Mouse (Mus musculus) midbrain, embryonic 15.5 days (tissue): Measurements from ENCODE around the gene Prpf19. TPM values are rescaled to one million over a fixed set of nuclear protein-coding genes. Genes with fewer than 3 reads are reported as not detected.

Source experiments
- ATAC-seq: fragments of 200-750 bp; cut with Nextera tagmentation; replicated peaks from 2 replicates; pipeline ENCODE4 v1.8.0; 2017; ENCODE audit warnings: moderate TSS enrichment
- H3K27ac ChIP-seq: fragments of 300-500 bp; sonication (generic); 2 replicates; pipeline ENCODE4 v1.5.1; 2015; ENCODE audit warnings: mild to moderate bottlenecking, inconsistent platforms
- H3K27me3 ChIP-seq: fragments of 300-500 bp; sonication (generic); replicated peaks from 2 replicates; pipeline ENCODE4 v1.6.1; 2015; ENCODE audit warnings: inconsistent platforms
- H3K36me3 ChIP-seq: fragments of 300-500 bp; sonication (generic); replicated peaks from 2 replicates; pipeline ENCODE4 v1.6.1; 2015; ENCODE audit warnings: inconsistent platforms
- H3K4me1 ChIP-seq: fragments of 300-500 bp; sonication (generic); 2 replicates; pipeline ENCODE4 v1.6.1; 2015; ENCODE audit warnings: inconsistent platforms
- H3K4me2 ChIP-seq: fragments of 300-500 bp; sonication (generic); 2 replicates; pipeline ENCODE4 v1.6.1; 2015; ENCODE audit warnings: inconsistent platforms, mild to moderate bottlenecking, moderate library complexity
- H3K4me3 ChIP-seq: fragments of 300-500 bp; sonication (generic); 2 replicates; pipeline ENCODE4 v1.5.1; 2015; ENCODE audit warnings: mild to moderate bottlenecking, inconsistent platforms
- H3K9ac ChIP-seq: fragments of 300-500 bp; sonication (generic); 2 replicates; pipeline ENCODE4 v1.6.1; 2015; ENCODE audit warnings: mild to moderate bottlenecking, inconsistent platforms
- H3K9me3 ChIP-seq: fragments of 300-500 bp; sonication (generic); 2 replicates; pipeline ENCODE4 v1.6.1; 2016; ENCODE audit warnings: inconsistent platforms
- WGBS: fragments of 180-500 bp; shearing (Covaris S2); methylation state at CpG from one replicate; pipeline ENCODE4 v1.1.7; 2015; ENCODE audit warnings: mixed read lengths; 5-methylcytosine and 5-hydroxymethylcytosine counted together
- polyA plus RNA-seq: library from polyadenylated mRNA; unstranded; fragments of >200 nt; fragmentation: Nextera tagmentation; extraction: Ambion mirVana; gene quantifications from 2 replicates; pipeline ENCODE4 v1.2.1, GENCODE M21; 2015

The Prpf19 gene
- polyA plus RNA-seq, 1 experiment from 2014 or later, result 47.5 TPM

DNA sequence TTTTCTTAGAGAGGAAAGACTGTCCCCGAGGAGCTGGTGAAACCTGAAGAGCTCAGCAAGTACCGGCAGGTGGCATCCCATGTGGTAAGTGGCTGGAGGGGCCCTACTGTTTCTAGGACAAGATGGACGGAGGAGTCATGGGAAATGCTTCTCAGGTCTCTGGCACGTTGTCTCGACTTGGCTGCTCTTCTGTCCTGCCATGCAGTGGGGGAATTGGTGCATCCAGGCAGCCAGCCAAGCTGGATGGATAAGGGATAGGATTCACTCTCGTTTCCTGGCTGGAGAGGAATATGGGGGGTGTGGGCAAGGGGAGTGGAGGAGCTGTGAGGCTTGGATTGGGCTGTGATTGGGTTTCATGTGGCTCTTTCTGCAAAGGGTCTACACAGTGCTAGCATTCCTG lies 5.3 kb downstream of the Prpf19 start:
- H3K27me3 ChIP-seq, result no peaks in the 10 kb centered on the region
- ATAC-seq, result no peak
- no peak overlapping the region for H3K27ac ChIP-seq
- H3K36me3 ChIP-seq, result peaks cover 56% of the 10 kb centered on the region
- peaks cover 18% of the 10 kb centered on the region for H3K4me1 ChIP-seq
- no peak overlapping the region for H3K4me3 ChIP-seq
- H3K4me2 ChIP-seq, result no peak overlapping the region
- no peaks in the 10 kb centered on the region for H3K9me3 ChIP-seq
- 85% methylated on average over 6 of the region's 6 CpGs for WGBS
- no peak overlapping the region for H3K9ac ChIP-seq

GRCm38 (mm10) chr19:10901046-10901445 lies 6.0 kb downstream of the Prpf19 start:
- no peak for ATAC-seq
- Histone ChIP-seq H3K27ac (no peak overlapping the region), H3K9ac (no peak overlapping the region), H3K4me2 (no peak overlapping the region), H3K4me1 (peaks cover 15% of the 10 kb centered on the region), H3K27me3 (no peaks in the 10 kb centered on the region), H3K4me3 (no peak overlapping the region), H3K36me3 (peaks cover 56% of the 10 kb centered on the region), H3K9me3 (no peaks in the 10 kb centered on the region)
- 96% methylated on average over 5 of the region's 5 CpGs for WGBS

DNA sequence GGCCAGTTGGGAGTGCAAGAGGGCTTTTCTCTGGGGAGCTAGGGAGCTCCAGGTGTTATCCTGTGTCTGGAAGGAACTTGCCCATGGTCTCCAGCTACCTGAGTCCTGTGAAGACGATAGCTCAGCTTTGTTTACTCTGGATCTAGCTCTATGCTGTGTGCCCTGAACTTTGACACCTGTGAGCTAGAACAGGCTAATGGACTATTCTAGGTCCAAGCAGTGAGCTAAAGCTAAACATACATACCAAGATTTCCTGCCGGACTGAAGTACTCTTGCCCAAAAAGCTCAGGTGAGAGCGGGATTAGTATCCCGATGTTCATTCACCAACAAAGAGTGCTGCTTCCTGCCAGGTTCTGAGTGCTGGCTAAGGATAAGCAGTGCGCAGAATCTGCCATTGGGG lies 9.5 kb downstream of the Prpf19 start:
- no peaks in the 10 kb centered on the region for H3K4me1 ChIP-seq
- H3K4me2 ChIP-seq, result no peak overlapping the region
- no peak for ATAC-seq
- no peaks in the 10 kb centered on the region for H3K9me3 ChIP-seq
- no peak overlapping the region for H3K9ac ChIP-seq
- H3K27me3 ChIP-seq, result no peaks in the 10 kb centered on the region
- no peak overlapping the region for H3K27ac ChIP-seq
- WGBS, result 90% methylated on average over 5 of the region's 5 CpGs
- no peak overlapping the region for H3K4me3 ChIP-seq
- peaks cover 53% of the 10 kb centered on the region for H3K36me3 ChIP-seq

GRCm38 (mm10) chr19:10904927-10905727 lies 10.1 kb downstream of the Prpf19 start:
- Histone ChIP-seq H3K4me2 (no peak overlapping the region), H3K4me1 (no peaks in the 10 kb centered on the region), H3K9ac (no peak overlapping the region), H3K36me3 (peaks cover 47% of the 10 kb centered on the region), H3K27me3 (no peaks in the 10 kb centered on the region), H3K4me3 (no peak overlapping the region), H3K9me3 (no peaks in the 10 kb centered on the region), H3K27ac (0 out of 2 replicates have a peak overlapping the region, but pooled peaks have one; percentile 31)
- WGBS, result 61% methylated on average over 7 of the region's 7 CpGs
- ATAC-seq, result no peak

DNA sequence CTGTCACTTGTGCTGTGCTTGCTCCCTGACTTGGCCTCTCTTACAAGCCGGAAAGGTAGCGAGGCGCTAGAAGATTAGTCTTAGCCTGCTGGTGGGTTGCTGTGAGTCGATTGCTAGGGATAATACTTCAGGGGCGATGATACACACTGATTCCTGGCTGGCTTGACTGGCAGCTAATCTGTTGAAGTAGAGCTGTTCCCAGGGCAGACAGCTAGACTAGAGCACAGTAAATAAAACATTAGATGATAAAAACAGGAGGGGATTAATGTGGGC lies 10.6 kb downstream of the Prpf19 start:
- ATAC-seq, result no peak
- Histone ChIP-seq H3K27me3 (no peaks in the 10 kb centered on the region), H3K27ac (0 out of 2 replicates have a peak overlapping the region, but pooled peaks have one; percentile 31), H3K4me1 (no peaks in the 10 kb centered on the region), H3K9ac (no peak overlapping the region), H3K36me3 (peaks cover 41% of the 10 kb centered on the region), H3K4me2 (no peak overlapping the region), H3K4me3 (no peak overlapping the region), H3K9me3 (no peaks in the 10 kb centered on the region)
- 76% methylated on average over 5 of the region's 5 CpGs for WGBS

- Histone ChIP-seq H3K9me3 (no peaks in the 10 kb centered on the region), H3K4me1 (no peaks in the 10 kb centered on the region), H3K4me3 (no peak overlapping the region), H3K36me3 (peaks cover 20% of the 10 kb centered on the region; the same call in 1 of the 2 replicates), H3K4me2 (no peak overlapping the region), H3K27ac (no peak overlapping the region), H3K27me3 (no peaks in the 10 kb centered on the region), H3K9ac (no peak overlapping the region)
- peak; percentile 40; the same call in 1 of the 2 replicates for ATAC-seq
- 66% methylated on average over 3 of the region's 3 CpGs for WGBS
Observed at GRCm38 (mm10) chr19:10907891-10908290, 12.9 kb downstream of the Prpf19 start.

DNA sequence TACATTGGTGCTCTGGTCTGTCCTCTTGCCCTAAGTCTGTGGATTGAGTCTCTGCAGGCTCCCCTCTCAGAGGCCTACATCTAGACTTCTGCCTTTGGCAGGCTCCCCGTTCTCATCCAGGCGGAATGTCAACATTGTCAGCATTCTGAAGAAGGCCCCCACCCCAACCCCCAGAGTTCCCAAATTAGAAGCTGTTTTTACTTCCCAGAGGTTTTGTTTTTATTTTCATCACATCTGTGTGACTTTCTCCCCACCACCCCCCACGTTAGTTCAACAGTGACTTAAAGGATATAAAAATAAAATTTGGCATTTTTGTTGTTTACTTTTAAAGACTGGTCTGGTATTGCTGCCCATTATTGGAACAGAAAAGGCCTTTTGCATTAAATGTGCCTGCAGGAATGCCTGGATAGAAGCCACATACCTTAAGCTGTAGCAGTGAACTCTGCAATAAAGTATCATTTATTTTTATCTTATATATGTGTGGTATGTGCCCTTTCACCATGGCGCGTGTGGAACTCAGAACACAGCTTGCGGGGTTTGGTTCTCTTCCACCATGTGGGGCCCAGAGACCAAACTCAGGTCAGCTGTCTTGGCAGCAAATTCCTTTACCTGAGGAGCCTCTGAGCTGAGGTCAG lies 14.2 kb downstream of the Prpf19 start:
- H3K36me3 ChIP-seq, result peaks cover 7% of the 10 kb centered on the region; the same call in 1 of the 2 replicates
- no peaks in the 10 kb centered on the region for H3K4me1 ChIP-seq
- WGBS, result 89% methylated on average over 6 of the region's 6 CpGs
- ATAC-seq, result no peak
- no peaks in the 10 kb centered on the region for H3K9me3 ChIP-seq
- H3K4me2 ChIP-seq, result no peak overlapping the region
- no peak overlapping the region for H3K4me3 ChIP-seq
- H3K27ac ChIP-seq, result 0 out of 2 replicates have a peak overlapping the region, but pooled peaks have one; percentile 10
- H3K9ac ChIP-seq, result no peak overlapping the region
- H3K27me3 ChIP-seq, result no peaks in the 10 kb centered on the region

DNA sequence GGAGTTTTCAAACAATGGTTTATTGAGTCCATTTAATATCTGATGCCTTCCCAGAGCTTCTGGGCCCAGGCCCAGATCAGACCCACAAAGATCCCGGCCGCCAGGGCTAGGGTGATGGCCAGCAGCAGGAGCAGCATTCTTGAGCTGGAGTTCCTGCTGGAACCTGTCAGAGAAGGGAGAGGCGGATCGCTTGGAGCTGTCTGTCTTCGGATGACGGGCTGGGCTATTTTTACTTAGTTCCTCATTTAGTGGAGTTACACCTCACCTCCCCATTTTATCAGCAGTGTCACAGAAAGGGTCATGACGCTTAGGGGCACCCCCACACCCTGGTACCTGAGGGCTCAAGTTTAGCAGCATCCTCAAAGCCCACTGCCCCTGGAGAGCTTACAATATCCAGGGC lies 19.3 kb downstream of the Prpf19 start:
- no peaks in the 10 kb centered on the region for H3K9me3 ChIP-seq
- H3K4me1 ChIP-seq, result peaks cover 6% of the 10 kb centered on the region; the same call in 1 of the 2 replicates
- ATAC-seq, result no peak
- no peak overlapping the region for H3K4me2 ChIP-seq
- H3K27ac ChIP-seq, result no peak overlapping the region
- H3K4me3 ChIP-seq, result no peak overlapping the region
- no peaks in the 10 kb centered on the region for H3K27me3 ChIP-seq
- H3K36me3 ChIP-seq, result no peaks in the 10 kb centered on the region
- 83% methylated on average over 7 of the region's 7 CpGs for WGBS
- H3K9ac ChIP-seq, result no peak overlapping the region

GRCm38 (mm10) chr19:10914870-10915269 lies 19.8 kb downstream of the Prpf19 start:
- Histone ChIP-seq H3K36me3 (no peaks in the 10 kb centered on the region), H3K9ac (no peak overlapping the region), H3K27ac (no peak overlapping the region), H3K4me2 (no peak overlapping the region), H3K4me3 (no peak overlapping the region), H3K27me3 (no peaks in the 10 kb centered on the region), H3K4me1 (peaks cover 6% of the 10 kb centered on the region; the same call in 1 of the 2 replicates), H3K9me3 (no peaks in the 10 kb centered on the region)
- no peak for ATAC-seq
- WGBS, result 87% methylated on average over 2 of the region's 2 CpGs

DNA sequence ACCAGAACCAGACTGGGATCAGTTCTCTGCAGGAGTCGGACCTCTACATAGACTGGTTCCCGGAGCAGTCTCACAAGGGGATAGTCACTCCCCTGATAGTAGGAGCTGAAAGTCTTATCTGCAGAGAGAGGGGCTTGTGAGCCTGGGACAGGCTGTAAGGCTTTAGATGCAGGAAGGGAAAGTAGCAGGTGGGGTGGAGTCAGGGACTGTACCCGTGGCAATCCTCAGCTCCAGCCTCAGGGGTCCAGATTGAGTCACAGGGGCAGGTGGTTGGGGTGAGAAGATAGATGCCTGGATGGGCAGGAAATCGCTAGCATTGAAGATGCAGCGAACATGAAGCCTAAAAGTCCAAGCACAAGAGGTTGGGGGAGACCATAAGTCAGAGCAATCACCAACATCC lies 21.5 kb downstream of the Prpf19 start:
- Histone ChIP-seq H3K9ac (no peak overlapping the region), H3K36me3 (no peaks in the 10 kb centered on the region), H3K4me2 (no peak overlapping the region), H3K9me3 (no peaks in the 10 kb centered on the region), H3K4me3 (no peak overlapping the region), H3K4me1 (peaks cover 6% of the 10 kb centered on the region; the same call in 1 of the 2 replicates), H3K27ac (no peak overlapping the region), H3K27me3 (no peaks in the 10 kb centered on the region)
- 68% methylated on average over 5 of the region's 5 CpGs for WGBS
- no peak for ATAC-seq

- H3K4me2 ChIP-seq, result no peak overlapping the region
- WGBS, result 83% methylated on average over 10 of the region's 10 CpGs
- no peaks in the 10 kb centered on the region for H3K36me3 ChIP-seq
- no peak overlapping the region for H3K9ac ChIP-seq
- H3K4me1 ChIP-seq, result peaks cover 6% of the 10 kb centered on the region; the same call in 1 of the 2 replicates
- H3K27me3 ChIP-seq, result no peaks in the 10 kb centered on the region
- no peaks in the 10 kb centered on the region for H3K9me3 ChIP-seq
- no peak overlapping the region for H3K27ac ChIP-seq
- ATAC-seq, result peak; percentile 84
- no peak overlapping the region for H3K4me3 ChIP-seq
Observed at GRCm38 (mm10) chr19:10918321-10918991, 23.4 kb downstream of the Prpf19 start.

- Histone ChIP-seq H3K4me2 (no peak within 1 kb of the TSS), H3K9ac (no peak within 1 kb of the TSS), H3K4me3 (no peak within 1 kb of the TSS), H3K4me1 (peaks cover 6% of the 10 kb centered on the region; the same call in 1 of the 2 replicates), H3K9me3 (no peaks in the 10 kb centered on the region), H3K36me3 (no peaks in the 10 kb centered on the region), H3K27me3 (no peaks in the 10 kb centered on the region), H3K27ac (no peak within 1 kb of the TSS)
- no peak for ATAC-seq
- WGBS, result 67% methylated on average over 2 of the region's 2 CpGs
Observed at GRCm38 (mm10) chr19:10920532-10920931, 25.5 kb downstream of the Prpf19 start, which contains the start of gene Zp1. Zp1 (minus strand) TSS chr19:10920632.
